18 mouse cellular contexts compared by ENCODE assay signal in genomic region chr14:105738568-105738967, GRCm38 (mm10).
"Had no signal": no experiment of that assay in that cellular context is flagged by ENCODE, and none has a peak within 500 bp of the region (broad histone marks: within the 10 kb centered on the region; RNA-seq: fewer than 3 reads in every experiment).

No protein-coding gene starts in this region.

- H3K9ac ChIP-seq: liver, embryonic 13.5 days; liver, embryonic 15.5 days; liver, postnatal 0 days; lung, embryonic 15.5 days; midbrain, embryonic 12.5 days; neural tube, embryonic 12.5 days; stomach, embryonic 15.5 days had no signal

- H3K4me3 ChIP-seq: liver, embryonic 13.5 days; liver, embryonic 15.5 days; lung, embryonic 15.5 days; megakaryocyte, embryonic 14.5 days; midbrain, embryonic 12.5 days; neural tube, embryonic 12.5 days; stomach, embryonic 15.5 days had no signal

- H3K27me3 ChIP-seq: liver, embryonic 13.5 days; liver, embryonic 15.5 days; lung, embryonic 15.5 days; megakaryocyte, embryonic 14.5 days; midbrain, embryonic 12.5 days; neural tube, embryonic 12.5 days; stomach, embryonic 15.5 days had no signal

- DNase-seq: liver, embryonic 13.5 days; liver, postnatal 0 days; lung, postnatal 14 days; midbrain, embryonic 14.5 days; right cerebral cortex, postnatal 14 days; thymus, adult 2 months; thymus, postnatal 25 days; thymus, postnatal 4 days had no signal

- H3K4me2 ChIP-seq: liver, embryonic 11.5 days; liver, embryonic 13.5 days; liver, embryonic 15.5 days; lung, embryonic 15.5 days; midbrain, embryonic 12.5 days; neural tube, embryonic 12.5 days; stomach, embryonic 15.5 days had no signal

- H3K27ac ChIP-seq: liver, embryonic 13.5 days; liver, embryonic 15.5 days; lung, embryonic 15.5 days; macrophage; midbrain, embryonic 12.5 days; neural tube, embryonic 12.5 days; stomach, embryonic 15.5 days; stomach, postnatal 0 days had no signal

- H3K36me3 ChIP-seq: liver, embryonic 13.5 days; liver, embryonic 15.5 days; lung, embryonic 15.5 days; midbrain, embryonic 12.5 days; neural tube, embryonic 12.5 days; stomach, embryonic 15.5 days had no signal

- ATAC-seq: liver, postnatal 0 days; midbrain, embryonic 16.5 days had no signal

- H3K4me1 ChIP-seq: liver, embryonic 13.5 days; liver, embryonic 15.5 days had no signal

- H3K9me3 ChIP-seq: liver, embryonic 13.5 days; liver, embryonic 15.5 days; lung, embryonic 15.5 days; megakaryocyte, embryonic 14.5 days; midbrain, embryonic 12.5 days; neural tube, embryonic 12.5 days; stomach, embryonic 15.5 days had no signal
